Comparison of ENCODE assay signal across 8 mouse cellular contexts in the genomic region with DNA sequence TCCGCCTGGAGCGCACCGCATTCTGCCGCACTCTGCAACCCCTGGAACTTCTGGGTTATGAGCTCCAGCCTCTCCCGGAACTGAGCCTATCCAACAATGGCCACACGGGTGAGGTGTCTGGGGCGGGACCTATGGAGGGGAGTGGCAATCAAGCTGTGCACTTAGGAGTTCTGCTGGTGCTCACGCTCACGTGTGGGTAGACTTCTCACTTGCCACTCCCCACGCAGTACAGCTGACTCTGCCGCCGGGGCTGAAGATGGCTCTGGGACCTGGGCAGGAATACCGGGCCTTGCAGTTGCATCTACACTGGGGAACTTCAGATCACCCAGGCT. TPM values are rescaled to one million over a fixed set of nuclear protein-coding genes. Genes with fewer than 3 reads are reported as not detected.
DNase-seq lines count a peak whose midpoint lies in the region; ATAC-seq and TF ChIP-seq lines count a peak whose summit lies in the region.

No protein-coding gene starts in this region.

- no peaks in the 10 kb centered on the region for H3K79me2 ChIP-seq in CH12.LX (replicated peaks; ENCODE audit: control insufficient read depth, extremely low read depth, insufficient read depth, poor library complexity, severe bottlenecking)

- in situ Hi-C loops in CH12.LX (cut with MboI; ENCODE audit: low pct_ligation_motif_present, low pct_unique_long_range_greater_than_20kb, low sequenced_read_pairs): no loop called here

- no peak overlapping the region for H3K9ac ChIP-seq in CH12.LX (ENCODE audit: insufficient read depth, low read depth)
- H3K9ac ChIP-seq in forebrain, embryonic 11.5 days (ENCODE audit: low read length): peak overlapping the region; percentile 44
- H3K9ac ChIP-seq in intestine, embryonic 14.5 days (ENCODE audit: low read length): peak overlapping the region; percentile 42
- peak overlapping the region; percentile 62 for H3K9ac ChIP-seq in liver, postnatal 0 days (replicated peaks)

- no peak overlapping the region for H3K27ac ChIP-seq in CH12.LX (ENCODE audit: insufficient read depth, low read depth)
- H3K27ac ChIP-seq in forebrain, embryonic 11.5 days (ENCODE audit: low read depth, low read length): no peak overlapping the region
- no peak overlapping the region for H3K27ac ChIP-seq in intestine, embryonic 14.5 days (ENCODE audit: low read depth)
- no peak overlapping the region for H3K27ac ChIP-seq in liver, postnatal 0 days (ENCODE audit: low read depth)

- TF ChIP-seq EP300 in CH12.LX (IDR thresholded peaks at IDR 0.05; ENCODE audit: low read length): no peak
- no peak for TF ChIP-seq EP300 in liver, postnatal 0 days (IDR thresholded peaks at IDR 0.05; ENCODE audit: low read depth)

- TF ChIP-seq RAD21 in CH12.LX (IDR thresholded peaks at IDR 0.05; ENCODE audit: low read depth, low read length): no peak

- TF ChIP-seq CTCF in CH12.LX (conservative IDR thresholded peaks at IDR 0.05 in 1 of 2, IDR thresholded peaks at IDR 0.05 in 1 of 2; ENCODE audit: low read depth in 2 of 2, low read length in 2 of 2): no peak
- TF ChIP-seq CTCF in liver, postnatal 0 days (IDR thresholded peaks at IDR 0.05; ENCODE audit: low read depth): 0 out of 2 replicates have a peak, but pooled peaks have one; percentile 8

- H3K4me3 ChIP-seq in CH12.LX (replicated peaks in 1 of 3; ENCODE audit: low read depth in 2 of 3, low read length in 2 of 3, poor library complexity in 1 of 3): no peak overlapping the region
- peak overlapping the region; percentile 27 for H3K4me3 ChIP-seq in forebrain, embryonic 11.5 days (ENCODE audit: low read depth, low read length)
- peak overlapping the region; percentile 43 for H3K4me3 ChIP-seq in intestine, embryonic 14.5 days (ENCODE audit: low read depth, low read length)
- H3K4me3 ChIP-seq in liver, postnatal 0 days (ENCODE audit: low read depth, low read length): peak overlapping the region; percentile 54

- TF ChIP-seq POLR2A in CH12.LX (IDR thresholded peaks at IDR 0.05; ENCODE audit: low read depth, low read length): no peak

- H3K27me3 ChIP-seq in CH12.LX (replicated peaks): peaks cover 88% of the 10 kb centered on the region
- H3K27me3 ChIP-seq in forebrain, embryonic 11.5 days (ENCODE audit: control insufficient read depth, insufficient read depth, low read length): peaks cover 3% of the 10 kb centered on the region
- no peaks in the 10 kb centered on the region for H3K27me3 ChIP-seq in intestine, embryonic 14.5 days (replicated peaks; ENCODE audit: control insufficient read depth, insufficient read depth, low read length)
- H3K27me3 ChIP-seq in liver, postnatal 0 days (ENCODE audit: insufficient read depth, low read length): 0 out of 2 replicates have a peak, but pooled peaks cover 5% of the 10 kb centered on the region

- H3K9me3 ChIP-seq in CH12.LX (replicated peaks; ENCODE audit: low read length): no peaks in the 10 kb centered on the region
- no peaks in the 10 kb centered on the region for H3K9me3 ChIP-seq in forebrain, embryonic 11.5 days (ENCODE audit: control insufficient read depth, low read length)
- H3K9me3 ChIP-seq in intestine, embryonic 14.5 days (ENCODE audit: control insufficient read depth, low read length): no peaks in the 10 kb centered on the region
- no peaks in the 10 kb centered on the region for H3K9me3 ChIP-seq in liver, postnatal 0 days (ENCODE audit: low read length)

- H3K36me3 ChIP-seq in CH12.LX (replicated peaks in 1 of 2; ENCODE audit: control insufficient read depth in 1 of 2, insufficient read depth in 1 of 2, low read length in 1 of 2): no peaks in the 10 kb centered on the region
- H3K36me3 ChIP-seq in forebrain, embryonic 11.5 days (ENCODE audit: control insufficient read depth, insufficient read depth, low read length): no peaks in the 10 kb centered on the region
- no peaks in the 10 kb centered on the region for H3K36me3 ChIP-seq in intestine, embryonic 14.5 days (ENCODE audit: control insufficient read depth, insufficient read depth, low read length)
- no peaks in the 10 kb centered on the region for H3K36me3 ChIP-seq in liver, postnatal 0 days (replicated peaks; ENCODE audit: insufficient read depth, low read length)

- H3K4me1 ChIP-seq in CH12.LX (ENCODE audit: control insufficient read depth in 1 of 2, insufficient read depth in 2 of 2): no peaks in the 10 kb centered on the region
- peaks cover 9% of the 10 kb centered on the region; the same call in 1 of the 2 replicates for H3K4me1 ChIP-seq in forebrain, embryonic 11.5 days (replicated peaks; ENCODE audit: control insufficient read depth, insufficient read depth, low read length)
- peaks cover 14% of the 10 kb centered on the region; the same call in 1 of the 2 replicates for H3K4me1 ChIP-seq in intestine, embryonic 14.5 days (replicated peaks; ENCODE audit: control insufficient read depth, insufficient read depth, low read length)
- peaks cover 14% of the 10 kb centered on the region for H3K4me1 ChIP-seq in liver, postnatal 0 days (ENCODE audit: insufficient read depth)

- DNase-seq in CH12.LX (ENCODE audit: extremely low read depth) (no peak), ZHBTc4 (ENCODE audit: low read depth, low spot score) (peak; percentile 71)
- DNase-seq in forebrain, embryonic 11.5 days (ENCODE audit: low spot score): peak; percentile 72
- peak; percentile 82 for DNase-seq in intestine, embryonic 14.5 days (ENCODE audit: low spot score)
- DNase-seq in liver, postnatal 0 days: peak; percentile 75
- DNase-seq in neural tube, embryonic 10.5 days (ENCODE audit: extremely low spot score, low spot score): peak; percentile 62
- no peak for DNase-seq in right cerebral cortex, postnatal 4 days
- DNase-seq in testis, postnatal 14 days (ENCODE audit: low spot score): no peak

- dilution Hi-C loops in CH12.LX (cut with MboI; ENCODE audit: extremely low pct_ligation_motif_present, extremely low pct_unique_long_range_greater_than_20kb, low sequenced_read_pairs): no loop called here

- ATAC-seq in forebrain, embryonic 11.5 days (replicated peaks; ENCODE audit: low FRiP score): peak; percentile 60; the same call in 1 of the 2 replicates
- ATAC-seq in intestine, embryonic 14.5 days (replicated peaks; ENCODE audit: low FRiP score, low TSS enrichment, low read depth): peak; percentile 77
- ATAC-seq in liver, postnatal 0 days: peak; percentile 87

- 5% methylated on average over 13 of the region's 13 CpGs for WGBS in forebrain, embryonic 11.5 days
- WGBS in intestine, embryonic 14.5 days: 3% methylated on average over 13 of the region's 13 CpGs
- WGBS in liver, postnatal 0 days (ENCODE audit: insufficient replicate concordance): 2% methylated on average over 13 of the region's 13 CpGs

- peak overlapping the region; percentile 18; the same call in 1 of the 2 replicates for H3K4me2 ChIP-seq in CH12.LX (ENCODE audit: insufficient read depth, low read depth, poor library complexity, severe bottlenecking)
- H3K4me2 ChIP-seq in forebrain, embryonic 11.5 days (ENCODE audit: low read depth, low read length, severe bottlenecking): peak overlapping the region; percentile 69
- peak overlapping the region; percentile 65 for H3K4me2 ChIP-seq in intestine, embryonic 14.5 days (ENCODE audit: low read length)
- peak overlapping the region; percentile 87 for H3K4me2 ChIP-seq in liver, postnatal 0 days (ENCODE audit: low read depth, low read length)

TF ChIP-seq in CH12.LX, 34 proteins besides CTCF, POLR2A, EP300 and RAD21 (continues in another document):
- TF ChIP-seq MYC (IDR thresholded peaks at IDR 0.05; ENCODE audit: low read depth, low read length): no peak
- no peak for TF ChIP-seq JUN (IDR thresholded peaks at IDR 0.05; ENCODE audit: insufficient read depth, low read depth, low read length)
- no peak for TF ChIP-seq E2F4 (IDR thresholded peaks at IDR 0.05; ENCODE audit: insufficient replicate concordance, low read depth, low read length)

RNA-seq across cellular contexts. Expression of a gene that starts 1.9 kb away (rescaled TPM):
- total RNA-seq in CH12.LX (2012; rRNA removed) (not detected in 2 replicates), CH12.LX (2014; rRNA removed) (not detected in 2 replicates)
- not detected in 2 replicates for polyA plus RNA-seq in CH12.LX (2012; ENCODE audit: insufficient read length, low read depth)
- polyA plus RNA-seq in forebrain, embryonic 11.5 days (2014; fragmentation: Nextera tagmentation; extraction: Ambion mirVana): 0.52 and 0.87 TPM in 2 replicates
- 4.0 and 9.4 TPM in 2 replicates for polyA plus RNA-seq in intestine, embryonic 14.5 days (2014; fragmentation: Nextera tagmentation; extraction: Ambion mirVana)
- 0.95 and 1.1 TPM in 2 replicates for polyA plus RNA-seq in liver, postnatal 0 days (2015; fragmentation: Nextera tagmentation; extraction: Ambion mirVana)

RNA-seq across cellular contexts. Expression of a gene that starts 9.1 kb away (rescaled TPM):
- total RNA-seq in CH12.LX (2012; rRNA removed): 7.4 and 7.5 TPM in 2 replicates
- 7.1 and 7.3 TPM in 2 replicates for total RNA-seq in CH12.LX (2014; rRNA removed)
- 4.8 and 5.5 TPM in 2 replicates for polyA plus RNA-seq in CH12.LX (2012; ENCODE audit: insufficient read length, low read depth)
- polyA plus RNA-seq in forebrain, embryonic 11.5 days (2014; fragmentation: Nextera tagmentation; extraction: Ambion mirVana): 55.3 and 61.1 TPM in 2 replicates
- 42.5 and 47.6 TPM in 2 replicates for polyA plus RNA-seq in intestine, embryonic 14.5 days (2014; fragmentation: Nextera tagmentation; extraction: Ambion mirVana)
- 14.2 and 15.2 TPM in 2 replicates for polyA plus RNA-seq in liver, postnatal 0 days (2015; fragmentation: Nextera tagmentation; extraction: Ambion mirVana)

RNA-seq across cellular contexts. Expression of a gene that starts 14.9 kb away (rescaled TPM):
- total RNA-seq in CH12.LX (2012; rRNA removed) (0.30 TPM in 1 of 2 replicates, not detected in the other), CH12.LX (2014; rRNA removed) (not detected in 2 replicates)
- polyA plus RNA-seq in CH12.LX (2012; ENCODE audit: insufficient read length, low read depth): 0.29 TPM in 1 of 2 replicates, not detected in the other
- polyA plus RNA-seq in forebrain, embryonic 11.5 days (2014; fragmentation: Nextera tagmentation; extraction: Ambion mirVana): 46.7 and 52.7 TPM in 2 replicates
- 516 and 574 TPM in 2 replicates for polyA plus RNA-seq in intestine, embryonic 14.5 days (2014; fragmentation: Nextera tagmentation; extraction: Ambion mirVana)
- 17.3 and 58.9 TPM in 2 replicates for polyA plus RNA-seq in liver, postnatal 0 days (2015; fragmentation: Nextera tagmentation; extraction: Ambion mirVana)

RNA-seq across cellular contexts. Expression of a gene that starts 15.9 kb away (rescaled TPM):
- total RNA-seq in CH12.LX (2012; rRNA removed) (57.9 and 63.1 TPM in 2 replicates), CH12.LX (2014; rRNA removed) (23.0 and 33.4 TPM in 2 replicates)
- polyA plus RNA-seq in CH12.LX (2012; ENCODE audit: insufficient read length, low read depth): 30.5 and 32.6 TPM in 2 replicates
- 50.3 and 54.3 TPM in 2 replicates for polyA plus RNA-seq in forebrain, embryonic 11.5 days (2014; fragmentation: Nextera tagmentation; extraction: Ambion mirVana)
- polyA plus RNA-seq in intestine, embryonic 14.5 days (2014; fragmentation: Nextera tagmentation; extraction: Ambion mirVana): 109 and 128 TPM in 2 replicates
- 41.1 and 46.0 TPM in 2 replicates for polyA plus RNA-seq in liver, postnatal 0 days (2015; fragmentation: Nextera tagmentation; extraction: Ambion mirVana)

RNA-seq across cellular contexts. Expression of a gene that starts 25.1 kb away (rescaled TPM):
- total RNA-seq in CH12.LX (2012; rRNA removed) (2.8 and 3.8 TPM in 2 replicates), CH12.LX (2014; rRNA removed) (10.5 and 10.8 TPM in 2 replicates)
- 10.1 and 12.5 TPM in 2 replicates for polyA plus RNA-seq in CH12.LX (2012; ENCODE audit: insufficient read length, low read depth)
- not detected in 2 replicates for polyA plus RNA-seq in forebrain, embryonic 11.5 days (2014; fragmentation: Nextera tagmentation; extraction: Ambion mirVana)
- not detected in 2 replicates for polyA plus RNA-seq in intestine, embryonic 14.5 days (2014; fragmentation: Nextera tagmentation; extraction: Ambion mirVana)
- 0.53 and 0.94 TPM in 2 replicates for polyA plus RNA-seq in liver, postnatal 0 days (2015; fragmentation: Nextera tagmentation; extraction: Ambion mirVana)

Comparison
In these comparisons a context has a peak if more than half of its experiments do, and no peak if none do; other contexts are left out.
1. DNase-seq: peak in ZHBTc4 (single experiment), forebrain, embryonic 11.5 days (single experiment), intestine, embryonic 14.5 days (single experiment), liver, postnatal 0 days (single experiment) and neural tube, embryonic 10.5 days (single experiment); none in CH12.LX (single experiment), right cerebral cortex, postnatal 4 days (single experiment) and testis, postnatal 14 days (single experiment).
2. H3K4me2 ChIP-seq: peak in every context shown above with its lines; median percentile 87 in liver, postnatal 0 days; 69 in forebrain, embryonic 11.5 days; 65 in intestine, embryonic 14.5 days; 18 in CH12.LX.
3. H3K4me3 ChIP-seq: peak in forebrain, embryonic 11.5 days (single experiment), intestine, embryonic 14.5 days (single experiment) and liver, postnatal 0 days (single experiment); none in CH12.LX (0 of 3).
4. RNA of a gene that starts 14.9 kb away (polyA plus RNA-seq): 516 to 574 TPM in intestine, embryonic 14.5 days, 46.7 to 52.7 TPM in forebrain, embryonic 11.5 days and 17.3 to 58.9 TPM in liver, postnatal 0 days; 0.29 TPM in CH12.LX; every median in the first group is over 10 times any median in the second.
5. Peak in every context shown above with its lines, with median percentiles within 50 percentile points of each other: ATAC-seq.